Mouse (Mus musculus): ENCODE results near the gene Leo1. TPM values are rescaled to one million over a fixed set of nuclear protein-coding genes. Genes with fewer than 3 reads are reported as not detected.

The Leo1 gene
- total RNA-seq, 2 experiments from 2014 or later: 23.3 to 28.5 TPM

GRCm38 (mm10) chr9:75498571-75498970 lies 57.2 kb downstream of the Leo1 start:
- intact Hi-C loops (cut with DNase I): no loop called here

GRCm38 (mm10) chr9:75504311-75504710 lies 63.0 kb downstream of the Leo1 start:
- no peak for DNase-seq
- Histone ChIP-seq H3K4me3 (no peak overlapping the region), H3K27ac (no peak overlapping the region)
- no peak for TF ChIP-seq CTCF (IDR thresholded peaks at IDR 0.05)
- intact Hi-C loops (cut with DNase I): no loop called here

More at GRCm38 (mm10) chr9:75498571-75498970, 57.2 kb downstream of the Leo1 start:
- TF ChIP-seq CTCF (IDR thresholded peaks at IDR 0.05): no peak
- H3K4me3 ChIP-seq: no peak overlapping the region
- H3K27ac ChIP-seq: no peak overlapping the region
- DNase-seq: no peak

- intact Hi-C loops (cut with DNase I): no loop called here
- no peak overlapping the region for H3K27ac ChIP-seq
- H3K4me3 ChIP-seq: no peak overlapping the region
- DNase-seq: no peak
- TF ChIP-seq CTCF (IDR thresholded peaks at IDR 0.05): no peak
Observed at GRCm38 (mm10) chr9:75511236-75511939, 70.1 kb downstream of the Leo1 start.

- Histone ChIP-seq H3K27ac (no peak overlapping the region), H3K4me3 (no peak overlapping the region)
- TF ChIP-seq CTCF (IDR thresholded peaks at IDR 0.05): peak; percentile 83; the same call in 1 of the 2 replicates
- no peak for DNase-seq
- intact Hi-C loops (cut with DNase I): loop anchor here (2.0 kb wide), 1 partner anchor 155 kb away; no protein-coding TSS in a partner anchor
Observed at GRCm38 (mm10) chr9:75515464-75516113, 74.3 kb downstream of the Leo1 start.

Other genes starting within 250 kb of the Leo1 start
- gene Myo5c, start 209.5 kb upstream of the Leo1 start, total RNA-seq (2021): 10 to 100 TPM; 10.8 to 13.6 TPM
- 10 to 100 TPM in 1 of 2 experiments, 1 to 10 TPM in 1; 7.6 to 15.4 TPM for gene Gnb5, start 135.2 kb upstream of the Leo1 start, total RNA-seq (2021)
- not detected for gene Bcl2l10, start 93.8 kb upstream of the Leo1 start, total RNA-seq (2021)
- 10 to 100 TPM; 26.4 to 29.6 TPM for gene Mapk6, start 31.5 kb upstream of the Leo1 start, total RNA-seq (2021)
- gene Tmod3, start 118.1 kb downstream of the Leo1 start, total RNA-seq (2021): 10 to 100 TPM; 15.0 to 23.0 TPM
- gene Tmod2, start 169.8 kb downstream of the Leo1 start, total RNA-seq (2021): 1 to 10 TPM; 5.4 to 5.6 TPM
- 1 to 10 TPM; 4.0 to 4.7 TPM for gene Lysmd2, start 184.2 kb downstream of the Leo1 start, total RNA-seq (2021)
- 1 to 10 TPM; 1.1 to 1.7 TPM for gene Scg3, start 242.5 kb downstream of the Leo1 start, total RNA-seq (2021)